Mouse (Mus musculus) kidney, postnatal 25 days (tissue): Measurements from ENCODE around the gene Enpp1.

Experiments
- DNase-seq, 2 experiments: peaks; one replicate each; pipeline ENCODE4 v3.0.0; 2021; ENCODE audit warnings: mixed read lengths in 2 of 2

Enpp1 gene

DNA sequence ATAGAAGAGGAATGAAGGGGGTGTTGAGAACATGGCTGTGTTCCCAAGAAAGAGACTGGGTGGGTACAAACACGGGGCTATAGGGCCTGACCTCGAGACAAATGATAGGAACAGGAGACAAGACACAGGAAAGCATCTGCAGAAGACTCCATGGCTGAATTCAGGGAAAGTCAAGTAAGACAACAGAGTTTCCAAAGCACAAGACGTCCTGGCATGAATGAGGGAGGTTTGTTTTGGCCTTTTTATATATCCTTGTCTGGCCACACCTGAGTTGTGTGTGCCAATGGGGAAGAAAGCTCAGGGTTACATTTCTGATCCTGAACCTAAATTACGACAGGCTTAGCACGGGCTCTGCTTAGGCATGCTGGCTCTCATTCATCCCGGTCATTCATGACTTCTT lies 4.2 kb downstream of the Enpp1 start:
- DNase-seq, result no peak

DNA sequence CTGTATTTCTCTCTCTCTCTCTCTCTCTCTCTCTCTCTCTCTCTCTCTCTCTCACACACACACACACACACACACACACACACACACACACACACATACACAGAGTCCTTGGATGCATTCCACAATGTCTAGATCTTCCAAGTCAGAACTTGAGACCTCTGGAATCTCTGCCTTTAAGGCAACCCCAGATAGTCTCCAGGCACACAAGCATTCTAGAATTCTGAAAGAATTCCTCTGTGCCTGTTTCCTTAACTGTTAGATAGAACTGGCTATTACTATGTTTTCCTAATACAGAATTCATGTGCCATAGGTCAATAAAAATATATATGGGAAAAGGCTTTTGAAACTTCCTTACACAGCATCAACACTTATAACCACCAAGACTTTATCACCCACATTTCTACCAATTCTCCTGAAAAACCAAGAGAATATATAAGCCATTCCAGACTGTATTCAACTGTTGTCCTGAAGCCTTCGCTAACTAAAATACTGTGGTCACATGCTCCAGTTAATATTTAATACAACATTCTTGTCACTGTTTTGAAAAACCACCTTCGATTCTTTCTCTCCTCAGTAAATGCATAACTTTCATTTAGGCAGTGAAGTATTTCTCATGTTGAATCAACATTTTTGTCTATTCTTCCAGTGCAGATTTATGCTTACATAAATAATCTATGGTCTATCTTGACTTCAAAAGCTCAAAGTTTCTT lies 5.4 kb downstream of the Enpp1 start:
- peak in 1 of 2 experiments; percentile 22 for DNase-seq

DNA sequence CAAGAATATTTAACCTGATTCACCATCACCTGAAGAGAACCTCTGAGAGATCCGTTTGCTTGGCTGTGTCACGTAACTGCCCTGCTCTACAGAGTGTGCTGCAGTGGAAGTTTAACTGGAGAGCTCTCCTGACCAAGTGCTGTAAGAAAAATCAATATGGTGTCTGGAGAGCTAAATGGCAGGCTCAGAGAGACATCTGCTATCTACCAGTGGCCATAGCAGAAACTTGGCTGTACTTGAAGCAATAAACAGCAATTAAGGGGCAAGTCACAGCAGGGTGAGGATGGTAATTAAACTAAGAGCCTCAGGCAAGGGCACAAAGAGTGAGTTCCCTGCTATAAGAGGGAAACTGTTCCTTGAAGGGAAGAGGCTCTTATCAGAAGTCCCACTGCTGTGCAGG lies 9.3 kb downstream of the Enpp1 start:
- no peak for DNase-seq

DNA sequence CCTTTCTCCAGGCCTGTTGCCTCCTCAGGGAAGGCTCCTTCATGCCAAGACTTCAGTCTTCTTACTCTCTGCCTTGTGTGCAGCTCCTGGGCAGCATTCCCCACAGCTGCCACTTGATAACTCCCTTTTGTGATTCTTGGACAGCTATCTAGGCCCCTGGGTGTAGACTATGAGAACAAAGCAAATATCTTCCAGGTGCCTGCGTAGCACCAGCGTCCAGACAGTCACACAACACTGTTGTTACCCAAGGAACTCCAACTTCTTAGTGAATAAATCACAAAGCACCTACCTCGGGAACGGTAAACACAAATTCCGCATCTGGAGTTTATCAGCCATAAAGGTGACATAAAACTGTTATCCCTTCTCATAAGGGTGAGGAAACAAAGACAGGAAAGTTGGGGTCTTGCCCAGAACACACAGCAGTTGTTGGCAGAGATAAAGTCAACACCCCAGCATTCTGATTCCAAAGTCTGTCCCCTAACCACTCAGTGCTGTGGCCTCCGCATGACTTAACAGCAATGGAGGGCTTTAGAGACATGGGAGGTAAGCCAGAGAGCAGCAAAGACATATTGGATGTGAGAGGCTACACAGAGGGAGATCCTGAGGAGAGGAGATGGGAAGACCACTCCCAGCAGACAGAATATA lies 13.7 kb downstream of the Enpp1 start:
- no peak for DNase-seq

DNA sequence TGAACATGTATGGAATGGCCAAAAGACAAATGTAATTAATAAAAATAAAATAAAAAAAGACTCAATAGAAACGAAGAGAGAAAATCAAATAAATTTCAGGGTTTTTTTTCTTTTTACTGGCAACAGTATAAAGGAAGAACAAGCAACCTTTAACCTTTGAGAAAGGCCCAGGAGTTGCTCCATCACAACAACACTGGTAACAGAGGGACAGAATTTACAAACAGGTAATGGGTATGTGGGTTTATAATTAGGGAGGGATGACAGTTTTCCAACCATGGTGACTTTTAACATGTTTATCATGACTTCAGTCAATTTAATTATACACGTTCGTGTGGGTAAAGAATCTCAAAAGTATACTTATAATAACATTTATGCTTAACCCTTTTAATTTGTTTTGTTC lies 15.2 kb downstream of the Enpp1 start:
- no peak for DNase-seq

DNA sequence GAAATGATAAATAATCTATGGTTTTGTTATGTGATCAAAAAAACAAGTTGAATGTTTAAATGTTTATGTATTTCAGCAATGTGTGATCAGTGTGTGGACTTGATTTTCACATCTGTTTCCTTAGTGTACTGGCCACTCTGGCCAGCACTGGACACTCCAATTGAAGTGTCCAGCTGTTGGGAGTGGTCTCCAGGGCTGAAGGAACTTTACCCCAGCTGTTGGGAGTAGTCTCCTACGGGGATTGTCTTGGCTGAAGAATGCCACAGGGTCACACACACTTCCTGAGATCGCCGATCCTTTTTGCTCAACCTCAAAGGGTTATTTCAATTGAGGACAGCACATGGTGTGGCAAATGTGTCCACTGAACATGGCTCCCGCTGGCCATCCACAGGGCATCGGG lies 16.2 kb downstream of the Enpp1 start:
- DNase-seq, result no peak

DNA sequence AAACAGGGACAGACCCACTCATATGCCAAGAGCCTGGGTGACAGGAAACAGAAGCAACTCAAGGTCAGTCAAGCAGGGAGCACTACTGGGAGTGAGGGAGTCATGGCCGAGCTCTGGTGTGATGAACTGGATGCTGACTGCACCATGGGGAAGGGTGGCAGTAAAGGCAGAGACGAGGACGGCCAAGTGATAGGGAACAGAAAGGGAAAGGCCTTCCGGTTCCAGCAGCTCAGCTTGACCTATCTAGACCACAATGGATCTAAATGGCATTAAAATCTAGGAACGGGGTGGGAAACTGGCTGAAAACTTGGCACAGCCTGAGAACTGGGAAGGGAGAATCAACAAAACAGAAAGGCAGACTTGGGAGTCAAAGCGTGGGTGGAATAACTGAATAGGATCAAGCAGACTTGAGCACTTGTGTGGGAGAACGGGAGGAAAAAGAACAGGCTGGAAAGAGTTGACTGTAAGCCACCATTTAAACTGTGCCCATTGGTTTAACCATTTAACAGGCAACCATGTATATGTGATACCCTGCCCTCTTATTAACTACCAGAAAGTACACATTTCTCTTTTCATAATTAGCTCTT lies 29.3 kb downstream of the Enpp1 start:
- DNase-seq, result no peak

DNA sequence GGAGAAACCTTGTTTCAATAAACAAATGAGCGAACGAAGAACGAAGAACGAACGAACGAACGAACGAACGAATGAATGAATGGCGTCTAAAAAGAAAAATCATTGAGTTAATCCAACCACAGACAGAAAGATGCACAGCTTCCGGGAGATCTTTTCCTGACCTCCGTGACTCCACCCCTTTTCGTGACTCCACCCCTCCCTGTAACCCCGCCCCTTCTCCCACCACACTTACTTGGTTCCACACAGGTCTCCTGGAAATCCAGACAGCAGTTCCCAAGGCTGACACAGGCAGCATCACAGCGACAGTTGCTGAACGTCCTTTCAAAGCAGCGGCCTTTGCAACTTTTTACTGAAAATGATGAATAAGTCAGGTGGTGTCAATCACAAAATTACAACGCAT lies 34.3 kb downstream of the Enpp1 start:
- no peak for DNase-seq

DNA sequence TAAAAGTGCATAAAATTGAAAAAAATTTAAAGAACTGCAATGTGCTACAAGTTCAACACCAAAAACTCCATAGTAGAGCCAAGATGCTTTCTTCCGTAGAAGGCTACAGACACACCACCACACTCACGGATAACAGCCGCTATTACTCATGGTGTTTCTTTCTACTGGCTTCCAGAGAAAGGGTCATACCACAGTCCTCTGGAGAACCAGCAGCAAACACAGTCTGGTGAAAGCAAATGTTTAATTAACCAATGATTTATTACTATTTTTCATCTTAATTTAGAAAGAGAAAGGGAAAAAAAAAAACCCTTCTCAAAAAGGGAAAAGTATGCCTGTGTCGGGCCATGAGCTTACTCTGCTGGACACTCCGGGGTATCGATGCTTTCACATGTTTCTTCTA lies 37.7 kb downstream of the Enpp1 start:
- DNase-seq, result no peak

DNA sequence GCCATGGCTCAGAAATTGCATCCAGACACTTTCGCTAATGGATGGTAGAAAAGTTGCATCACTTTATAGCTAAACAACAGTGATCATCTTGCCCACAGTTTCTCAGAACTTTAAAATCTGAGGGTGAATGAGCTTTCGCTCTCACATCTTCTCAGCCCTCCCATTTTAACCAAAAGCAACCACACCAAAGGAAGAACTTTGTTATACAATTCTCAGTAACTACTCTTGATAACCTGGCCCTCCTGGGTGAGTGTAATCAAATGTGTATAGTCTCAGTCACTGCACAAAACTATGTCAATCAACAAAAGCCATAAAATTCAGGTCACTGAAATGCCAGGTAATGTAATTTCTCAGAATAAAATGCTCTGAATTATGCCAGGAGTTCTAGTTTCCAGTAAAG lies 39.0 kb downstream of the Enpp1 start:
- no peak for DNase-seq

DNA sequence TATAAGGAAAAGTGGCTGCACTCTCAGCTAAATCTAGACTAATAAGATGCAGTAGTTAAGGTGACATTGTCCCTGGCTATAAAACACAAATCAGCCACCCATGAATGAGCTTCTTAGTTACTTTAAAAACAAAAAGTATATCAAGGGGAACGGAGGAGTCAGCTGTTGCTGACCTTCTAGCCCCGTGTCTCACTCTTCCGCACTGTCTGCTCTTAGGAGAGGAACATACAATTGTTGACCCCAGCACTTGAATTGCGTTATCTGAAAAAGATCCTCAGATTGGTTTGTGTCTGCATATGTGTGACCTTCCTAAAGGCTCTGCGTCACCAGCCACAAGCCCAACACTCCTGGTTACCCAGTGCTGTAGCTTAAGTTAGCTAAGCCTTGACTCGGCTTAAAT lies 41.4 kb downstream of the Enpp1 start:
- no peak for DNase-seq

DNA sequence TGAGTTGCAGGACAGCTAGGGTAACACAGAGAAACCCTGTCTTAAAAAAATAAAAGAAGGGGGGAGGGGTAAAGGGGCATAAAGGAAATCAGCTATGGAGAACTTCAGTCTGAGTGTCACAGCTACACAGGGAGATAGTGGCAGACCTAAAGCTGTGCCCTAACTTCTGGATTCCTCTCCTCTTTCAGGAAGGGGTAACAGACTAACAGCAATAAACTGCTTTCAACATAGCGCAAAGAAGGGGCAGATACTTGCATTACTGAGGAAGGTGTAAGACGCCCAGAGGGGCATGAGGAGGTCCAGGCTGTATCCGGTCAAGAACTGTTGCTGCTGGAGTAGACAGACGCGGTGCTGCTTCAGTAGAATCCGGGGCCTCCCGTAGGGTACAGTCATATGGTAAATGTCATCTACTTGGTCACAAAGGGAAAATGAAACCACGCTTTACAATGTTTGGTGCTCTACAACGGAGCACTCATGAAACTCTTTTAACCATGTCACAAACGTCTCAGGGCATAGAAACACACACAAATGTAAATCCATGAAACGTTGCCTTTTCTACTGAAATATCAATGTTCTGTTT lies 60.9 kb downstream of the Enpp1 start:
- no peak for DNase-seq

DNA sequence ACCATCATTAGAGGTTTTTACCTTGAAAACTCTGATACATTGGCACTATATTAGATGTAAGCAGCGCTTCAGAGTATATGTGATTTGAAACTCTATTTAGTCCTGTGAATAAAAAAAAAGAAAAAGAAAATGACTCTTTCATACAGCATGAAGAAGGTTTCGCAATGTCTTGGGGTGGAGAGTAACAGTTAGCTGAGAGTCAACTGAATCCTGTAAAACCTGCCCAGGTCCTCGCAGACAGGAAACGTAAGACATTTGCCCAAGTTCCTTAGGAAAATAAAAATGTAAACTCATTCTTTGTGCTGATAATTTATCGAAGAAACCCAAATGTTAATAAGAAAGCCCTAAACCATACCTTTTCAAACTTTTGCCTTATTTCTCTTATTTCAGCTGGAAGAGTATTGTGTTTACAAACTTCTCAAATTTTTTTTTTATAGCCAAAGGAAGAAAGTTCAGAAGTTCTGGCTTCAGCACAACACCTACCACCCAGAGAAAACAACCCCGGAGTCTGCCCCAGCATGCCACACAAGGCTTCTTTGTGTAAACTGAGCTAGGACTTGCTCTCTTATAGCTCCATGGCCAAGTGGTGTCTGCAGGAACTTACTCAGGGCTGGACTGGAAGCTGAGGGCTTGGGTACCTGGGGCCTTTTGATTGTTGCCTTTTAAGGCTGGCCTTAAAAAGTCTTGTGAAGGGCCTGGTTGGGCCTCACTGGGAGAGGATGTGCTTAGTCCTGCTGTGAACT lies 63.8 kb downstream of the Enpp1 start:
- no peak for DNase-seq

DNA sequence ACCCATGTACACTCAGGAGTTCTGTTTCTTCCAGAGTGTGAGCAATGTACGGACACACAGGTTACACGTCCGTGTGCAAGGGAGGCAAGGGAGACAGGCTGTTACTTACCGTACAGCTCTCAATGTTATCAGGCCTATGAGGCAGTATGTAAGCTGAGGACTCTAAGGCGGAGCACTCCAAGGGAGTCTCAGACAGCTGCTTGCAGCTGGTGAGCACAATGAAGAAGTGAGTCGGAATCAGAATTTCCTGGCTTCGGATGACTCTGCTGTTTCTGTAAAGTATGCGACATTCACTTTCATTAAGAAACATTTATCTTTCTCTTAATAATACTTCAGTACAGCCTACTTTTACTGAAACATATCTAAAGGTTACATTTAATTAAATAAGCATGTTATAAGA lies 66.8 kb downstream of the Enpp1 start:
- no peak for DNase-seq

DNA sequence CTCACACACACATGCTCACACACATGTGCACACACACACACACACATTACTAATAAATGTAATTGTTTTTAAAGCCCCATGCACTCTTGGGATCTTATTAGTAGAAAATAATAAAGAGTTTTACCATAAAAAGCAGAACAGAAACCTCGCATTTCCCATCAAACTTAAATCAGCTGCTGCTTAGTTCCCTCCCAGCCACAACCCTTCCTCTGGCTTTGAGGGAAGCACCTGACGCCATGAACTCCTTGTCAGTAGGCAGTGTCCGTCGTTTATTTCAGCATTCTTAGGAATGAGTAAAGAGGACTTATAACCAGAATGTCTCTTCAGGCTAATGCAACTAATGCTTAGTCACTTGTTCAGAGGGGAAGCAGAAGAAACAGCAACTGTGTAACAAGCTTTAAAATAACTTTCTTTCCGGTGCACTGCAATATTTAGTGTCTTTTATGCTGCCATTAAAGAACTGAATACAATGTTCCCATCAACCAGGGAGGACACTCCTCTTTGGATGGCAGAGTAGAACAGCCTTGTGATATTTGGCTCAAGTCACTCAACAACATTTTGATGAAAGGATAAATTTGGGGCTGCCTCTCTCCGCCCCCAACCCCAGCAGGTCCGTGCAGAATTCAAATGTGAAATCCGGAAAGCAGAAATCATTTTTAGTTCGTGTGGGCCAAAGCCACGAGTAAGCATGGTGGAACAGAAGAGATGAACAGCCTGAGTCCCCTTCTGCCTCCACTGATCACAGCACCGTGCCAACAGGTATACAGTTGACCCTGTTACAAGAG lies 69.0 kb downstream of the Enpp1 start:
- DNase-seq, result no peak

DNA sequence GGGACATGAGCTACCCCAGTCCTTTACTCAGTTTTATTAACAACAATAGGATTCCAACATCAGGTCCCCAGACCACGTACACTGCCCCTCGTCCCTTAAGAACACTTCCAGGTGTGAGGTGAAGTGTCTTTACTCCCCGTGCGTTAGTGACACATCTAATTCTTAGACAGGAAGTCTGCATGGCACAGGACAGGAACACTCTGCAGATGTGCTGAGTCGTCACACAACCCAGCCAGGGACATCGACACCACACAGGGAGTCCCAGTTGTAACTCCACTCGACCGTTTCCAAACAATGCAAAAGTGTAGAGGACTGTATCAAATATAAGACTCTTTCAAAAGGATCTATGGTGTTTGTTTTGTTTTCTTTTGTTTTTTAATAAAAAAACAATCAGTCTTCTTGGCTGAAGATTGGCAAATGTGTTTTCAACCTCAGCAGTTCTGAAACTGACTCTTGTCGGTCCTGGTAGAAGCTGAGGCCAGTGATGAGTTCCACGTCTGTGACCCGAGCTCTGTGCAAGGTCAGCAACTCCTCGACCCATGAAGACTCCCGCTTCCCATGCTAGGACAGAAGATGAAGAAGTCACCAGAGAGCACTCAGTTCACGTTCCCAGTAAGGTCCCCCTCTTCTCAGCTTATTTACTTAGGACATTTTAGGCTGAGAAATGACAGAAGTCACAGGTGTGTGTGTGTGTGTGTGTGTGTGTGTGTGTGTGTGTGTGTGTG lies 70.4 kb downstream of the Enpp1 start:
- no peak for DNase-seq

DNA sequence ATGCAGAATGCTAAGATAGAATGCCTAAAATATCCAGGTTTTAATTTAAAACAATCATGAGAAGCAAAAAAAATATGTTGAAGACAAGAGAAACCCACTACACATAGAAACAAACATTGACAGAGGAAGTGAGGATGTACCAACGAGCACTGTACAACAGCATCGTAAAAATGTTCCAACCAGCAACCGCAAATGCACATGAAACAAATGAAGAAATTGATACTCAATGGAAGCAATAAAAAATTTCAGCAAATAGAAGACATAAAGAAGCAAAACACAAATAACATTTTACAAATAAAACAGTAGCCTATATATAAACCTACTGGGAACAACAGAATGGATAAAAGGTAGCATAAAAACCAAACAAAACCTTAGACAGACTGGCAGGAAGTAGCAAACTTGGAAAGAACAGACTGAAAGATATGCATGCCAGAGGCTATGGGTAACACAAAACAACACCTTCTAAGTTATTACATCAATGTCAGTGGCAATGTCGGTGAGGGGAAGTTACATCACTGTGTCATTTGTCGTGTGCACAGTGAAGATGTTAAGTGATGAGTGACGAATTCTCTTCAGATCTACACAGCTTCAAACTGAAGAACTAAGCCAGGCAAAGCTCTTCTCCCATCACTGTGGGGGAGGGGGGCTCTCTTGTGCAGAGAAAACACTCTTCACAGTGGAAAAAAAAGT lies 71.6 kb downstream of the Enpp1 start:
- DNase-seq, result no peak

DNA sequence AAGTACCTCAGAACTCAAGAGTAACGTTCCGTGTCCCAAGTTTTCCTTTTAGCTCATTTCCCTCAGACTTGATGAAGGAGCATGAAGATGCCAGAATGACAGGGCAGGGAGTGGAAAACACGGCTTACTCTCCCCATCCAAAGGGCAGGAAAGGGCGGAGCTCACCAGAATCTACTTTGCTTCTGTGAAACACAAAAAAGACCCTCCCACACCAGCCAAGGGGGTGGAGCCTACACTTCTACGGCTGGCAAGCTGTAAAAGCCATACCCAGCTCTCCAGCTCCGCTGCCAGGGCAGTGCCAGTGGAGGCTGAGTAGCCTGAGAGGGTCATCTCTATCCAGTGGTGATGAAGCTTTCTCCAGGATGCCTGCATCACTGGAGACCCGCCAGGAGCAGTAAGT lies 72.4 kb downstream of the Enpp1 start:
- DNase-seq, result no peak

DNA sequence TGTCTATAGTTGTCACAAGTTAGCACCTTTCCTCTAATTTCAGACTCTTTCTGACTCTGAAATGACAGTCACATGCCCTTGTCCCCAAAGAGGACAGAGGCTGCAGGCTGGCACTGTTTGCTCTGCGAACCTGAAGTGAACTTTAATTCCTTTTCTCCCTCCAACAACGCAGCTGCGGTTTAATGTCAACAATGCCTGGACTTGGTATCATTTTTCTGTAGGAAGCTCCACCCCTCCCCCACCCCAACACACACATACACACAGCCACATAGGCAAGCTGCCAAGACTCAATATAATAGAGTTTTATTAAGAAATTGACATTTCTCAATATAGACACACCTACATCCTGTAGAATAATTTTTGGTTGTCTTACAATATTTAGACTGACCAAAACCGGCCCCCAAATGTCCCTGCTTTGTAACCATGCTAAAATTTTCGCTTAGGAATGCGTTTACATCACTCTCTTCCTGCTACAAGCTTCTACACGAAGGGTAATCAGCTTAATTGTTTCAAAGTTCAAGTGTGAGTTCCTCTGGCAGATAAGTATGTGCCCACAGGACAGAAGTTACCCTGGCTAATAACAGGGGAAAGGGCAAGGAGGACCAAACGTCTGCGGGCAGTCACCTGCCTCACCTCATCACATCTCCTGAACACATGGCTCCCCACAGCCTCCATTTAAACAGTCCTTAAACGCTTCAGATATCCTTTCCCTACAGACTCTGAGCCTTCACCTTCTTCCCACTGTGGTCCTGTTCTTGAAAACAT lies 73.5 kb downstream of the Enpp1 start:
- peak in 1 of 2 experiments; percentile 47 for DNase-seq

DNA sequence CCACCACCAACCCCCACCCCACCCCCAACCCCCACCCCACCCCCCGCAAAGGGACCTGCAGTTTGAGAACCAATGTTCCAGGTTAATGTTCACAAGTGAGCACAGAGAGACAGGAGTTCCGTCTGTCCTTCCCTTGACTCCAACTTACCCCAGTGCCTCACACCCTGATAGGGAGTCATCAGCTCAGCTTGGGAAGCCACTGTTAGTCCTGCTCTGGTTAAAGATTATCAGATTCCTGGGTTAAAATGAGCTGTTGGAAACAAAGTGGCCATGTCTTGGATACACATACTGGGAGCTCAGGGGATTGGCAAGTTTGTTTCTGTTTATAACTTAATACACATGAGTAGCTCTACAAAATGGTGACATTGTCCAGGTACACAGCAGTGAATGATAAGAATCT lies 75.0 kb downstream of the Enpp1 start:
- DNase-seq, result no peak
